Mouse (Mus musculus) bone marrow, adult 2 months (tissue): ENCODE results near the gene Pabpn1l.

Experiments
- CTCF ChIP-seq: fragments of 200-500 bp; IDR thresholded peaks from 2 replicates; pipeline ENCODE4 v1.5.1; 2011; ENCODE audit warnings: low read length, control low read depth; ENCODE audit not compliant: control insufficient read depth, insufficient read depth
- POLR2A ChIP-seq: fragments of 200-500 bp; IDR thresholded peaks from 2 replicates; pipeline ENCODE4 v1.6.1; 2011; ENCODE audit warnings: low read depth, mild to moderate bottlenecking, control low read depth, low read length, borderline replicate concordance; ENCODE audit not compliant: control insufficient read depth

DNA sequence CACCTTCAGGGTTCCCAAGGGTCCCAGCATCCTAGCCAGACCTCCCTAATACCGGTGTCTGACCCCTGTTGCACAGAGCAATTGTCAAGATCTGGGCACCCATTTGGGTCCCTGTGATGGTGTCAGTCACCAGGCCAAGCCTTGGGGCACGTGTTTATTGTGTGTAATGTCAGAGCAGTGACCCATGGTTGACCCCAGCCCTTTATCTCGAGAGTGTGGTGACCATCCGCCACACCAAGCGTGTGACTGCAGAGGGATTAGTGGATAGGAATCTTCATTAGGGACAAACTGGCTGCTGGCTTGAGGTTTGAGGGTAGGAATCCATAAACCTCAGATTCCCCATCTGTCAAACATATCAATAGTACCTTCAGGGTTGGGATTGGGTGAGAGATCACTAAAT, 46.8 kb upstream of the Pabpn1l start:
- TF ChIP-seq POLR2A (no peak), CTCF (no peak)
